Mouse (Mus musculus) kidney, postnatal 36 days (tissue): ENCODE results near the gene Mgme1.

Source experiments
- DNase-seq, 2 experiments: peaks; one replicate each; pipeline ENCODE4 v3.0.0; 2021 to 2022; ENCODE audit warnings: mixed read lengths in 2 of 2

The Mgme1 gene

DNA sequence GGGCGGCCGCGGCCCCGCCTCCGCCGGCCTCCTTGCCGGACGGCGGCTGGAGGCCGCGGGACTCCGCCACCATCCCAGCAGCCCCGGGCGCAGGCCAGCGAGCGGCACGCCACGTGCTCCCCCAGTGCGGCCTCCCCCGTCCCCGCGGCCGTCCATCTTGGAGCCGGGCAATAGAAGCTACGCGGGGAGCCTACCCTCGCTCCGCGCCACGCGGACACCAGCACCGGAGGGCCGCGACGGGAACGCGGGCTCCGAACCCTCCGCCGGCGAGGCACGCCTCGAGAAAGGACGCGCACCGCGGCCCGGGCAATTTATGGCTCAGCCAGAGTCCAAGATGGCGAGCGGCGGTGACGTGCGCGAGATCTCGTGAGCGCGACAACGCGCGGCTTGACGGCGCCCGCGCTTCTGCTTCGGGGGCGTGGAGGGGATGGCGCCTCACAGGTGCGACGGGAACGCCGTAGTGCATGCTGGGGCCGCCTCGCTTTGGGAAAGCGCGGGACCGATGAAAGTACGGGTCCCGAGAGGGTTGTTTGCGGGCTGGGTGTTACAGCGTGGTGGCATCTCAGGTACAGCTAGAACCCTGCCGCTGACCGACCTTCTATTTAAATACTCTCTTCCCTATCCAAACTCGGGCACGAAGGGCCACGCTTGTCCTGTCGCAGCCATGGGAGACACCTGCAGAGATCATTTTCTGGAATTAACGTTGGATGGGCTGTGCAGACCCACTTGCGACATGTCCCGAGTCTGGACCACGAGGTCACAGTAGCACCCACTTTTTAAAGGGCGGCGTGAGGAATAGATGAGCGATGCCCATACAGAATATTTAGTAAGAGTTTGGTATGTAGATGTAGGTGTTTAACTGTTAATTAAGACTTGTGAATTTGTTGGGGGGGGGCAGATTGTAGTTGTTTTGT lies at the start of gene Mgme1, which contains the start of gene Snx5:
Gene Mgme1 (plus strand): TSS at position 157 of the 914 bp plus-strand sequence.
Gene Snx5 (minus strand): TSS at position 400 of the 914 bp plus-strand sequence.
- peak; percentile 93 to 95 for DNase-seq

DNA sequence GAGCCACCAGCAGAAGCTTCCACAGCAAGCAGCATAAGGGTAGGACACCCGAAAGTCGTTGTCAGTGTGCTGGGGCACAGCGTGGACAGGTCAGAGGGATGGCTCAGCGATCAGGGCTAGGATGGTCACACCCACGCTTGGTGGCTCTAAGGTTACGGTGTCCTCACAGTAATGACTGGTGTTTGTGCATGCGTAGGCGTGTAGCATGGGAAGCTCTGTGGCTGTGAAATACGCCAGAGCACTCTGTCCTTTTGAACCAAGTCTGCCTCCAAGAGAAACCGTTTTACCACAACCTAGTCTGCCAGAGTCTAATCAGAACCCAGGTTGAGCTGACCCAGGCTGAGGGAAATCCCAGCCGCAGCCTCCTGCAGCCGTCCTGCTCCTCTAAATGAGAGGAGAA lies 46.1 kb upstream of the Mgme1 start:
- DNase-seq, result peak in 1 of 2 experiments; percentile 22

- no peak for DNase-seq
Observed at GRCm38 (mm10) chr2:144226906-144227586, 43.4 kb upstream of the Mgme1 start.

GRCm38 (mm10) chr2:144228521-144229346 lies 41.7 kb upstream of the Mgme1 start:
- no peak for DNase-seq

GRCm38 (mm10) chr2:144229647-144230046 lies 40.8 kb upstream of the Mgme1 start:
- no peak for DNase-seq

DNA sequence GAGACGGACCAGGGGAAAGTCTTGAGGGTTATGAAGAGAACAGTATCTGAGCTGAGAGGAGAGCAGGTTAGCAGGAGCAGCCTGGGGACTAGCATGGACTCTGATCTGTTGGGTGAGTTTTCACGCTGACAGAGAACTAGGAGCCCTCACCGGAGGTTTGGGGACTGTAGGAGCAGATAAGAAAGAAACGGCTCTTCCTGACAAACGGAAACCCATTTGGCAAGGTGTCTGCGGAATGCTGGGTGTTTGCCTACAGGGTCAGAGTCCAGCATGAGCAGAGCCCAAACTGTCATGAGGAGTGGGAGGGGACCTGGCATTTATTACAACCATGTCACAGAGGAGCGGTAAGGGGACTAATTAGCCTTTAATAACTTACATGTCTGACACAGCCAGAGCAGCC lies 40.0 kb upstream of the Mgme1 start:
- DNase-seq, result peak; percentile 65 to 68

DNA sequence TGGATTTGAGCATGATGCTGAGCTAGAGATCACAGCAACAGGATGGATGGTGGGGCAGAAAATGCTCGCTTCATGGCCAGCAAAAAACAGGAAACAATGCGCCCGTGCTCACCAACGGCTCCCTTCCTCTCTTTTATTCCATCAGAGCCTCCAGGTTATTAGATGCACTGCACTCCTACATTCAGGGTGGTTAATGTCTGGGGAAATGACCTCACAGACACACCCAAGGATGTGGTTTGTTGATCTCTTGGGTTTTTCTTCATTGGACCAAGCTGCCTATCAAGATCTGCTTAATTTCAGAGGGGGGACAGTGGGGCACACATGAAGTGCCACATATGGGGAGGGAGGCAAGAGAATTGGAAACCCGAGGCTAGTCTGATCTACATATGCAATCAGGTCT lies 39.3 kb upstream of the Mgme1 start:
- DNase-seq, result no peak

DNA sequence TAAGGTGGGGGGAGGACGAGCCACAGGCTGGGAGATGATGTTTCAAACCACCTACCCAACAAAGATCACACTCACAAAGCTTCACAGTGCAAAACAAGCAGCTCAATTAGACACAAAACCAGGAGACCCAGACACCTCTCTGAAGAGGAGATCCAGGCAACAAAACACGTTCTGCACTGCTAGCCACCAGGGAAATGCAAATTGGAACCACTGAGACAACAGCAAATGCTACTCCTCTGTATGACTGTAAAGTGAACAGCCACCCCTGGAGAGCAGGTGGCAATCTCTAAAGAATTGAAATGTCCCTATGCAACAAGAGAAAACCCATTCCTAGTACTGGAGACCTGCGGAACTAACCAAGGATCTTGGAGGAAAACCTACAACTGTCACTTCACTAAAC lies 36.9 kb upstream of the Mgme1 start:
- DNase-seq, result no peak

DNA sequence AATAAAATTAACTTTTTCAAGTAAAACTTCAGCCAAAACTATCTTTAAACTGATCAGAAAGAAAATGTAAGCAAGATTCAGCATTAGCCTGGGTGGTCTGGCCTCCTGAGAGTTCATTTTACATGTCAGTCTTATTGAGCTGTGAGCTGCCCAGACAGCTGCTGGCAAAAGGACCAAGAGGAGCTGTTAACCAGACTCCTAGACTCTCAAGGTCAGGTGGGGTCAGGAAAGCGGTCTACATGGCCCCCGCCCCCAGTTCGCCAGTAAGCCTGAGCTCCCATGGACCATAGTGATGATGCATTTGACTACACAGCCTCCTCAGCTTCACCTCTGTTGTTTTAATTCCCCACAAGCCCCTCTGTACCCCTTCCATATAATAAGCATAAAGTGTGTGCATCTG lies 34.7 kb upstream of the Mgme1 start:
- DNase-seq, result no peak

DNA sequence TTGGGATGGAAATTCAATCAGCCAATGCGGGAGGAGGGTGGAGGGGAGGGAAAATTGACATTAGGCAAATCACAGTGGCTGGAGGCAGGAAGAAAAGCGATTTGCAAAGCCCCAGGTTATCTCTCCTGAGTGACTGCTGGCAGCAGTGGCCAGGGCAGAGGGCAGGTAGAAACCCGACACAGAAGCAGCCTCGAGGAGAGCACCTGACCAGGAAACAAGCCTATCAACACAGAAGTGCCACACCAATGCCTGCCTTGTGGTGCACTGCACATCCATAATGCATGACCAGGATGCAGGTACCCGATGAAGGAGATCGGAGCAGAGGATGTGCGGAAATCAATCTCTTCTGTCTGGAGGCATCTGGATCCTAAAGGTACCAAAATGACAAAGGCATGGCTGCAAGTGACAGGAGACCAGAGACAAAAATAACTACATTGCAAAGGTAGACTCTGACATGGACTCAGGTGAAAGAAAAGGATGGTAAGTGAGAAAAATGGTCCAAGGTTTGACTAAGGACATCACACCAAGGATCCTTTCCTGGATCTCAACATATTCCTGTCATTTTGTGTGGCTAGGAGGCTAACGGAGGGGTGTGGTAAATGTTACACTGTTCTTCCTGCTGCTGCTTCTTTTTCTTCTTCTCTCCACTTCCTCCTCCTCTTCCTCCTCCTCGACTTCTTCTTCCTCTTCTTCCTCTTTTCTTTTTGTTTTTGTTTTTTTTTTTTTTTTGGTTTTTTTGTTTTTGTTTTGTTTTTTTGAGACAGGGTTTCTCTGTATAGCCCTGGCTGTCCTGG lies 33.5 kb upstream of the Mgme1 start:
- DNase-seq, result no peak

DNA sequence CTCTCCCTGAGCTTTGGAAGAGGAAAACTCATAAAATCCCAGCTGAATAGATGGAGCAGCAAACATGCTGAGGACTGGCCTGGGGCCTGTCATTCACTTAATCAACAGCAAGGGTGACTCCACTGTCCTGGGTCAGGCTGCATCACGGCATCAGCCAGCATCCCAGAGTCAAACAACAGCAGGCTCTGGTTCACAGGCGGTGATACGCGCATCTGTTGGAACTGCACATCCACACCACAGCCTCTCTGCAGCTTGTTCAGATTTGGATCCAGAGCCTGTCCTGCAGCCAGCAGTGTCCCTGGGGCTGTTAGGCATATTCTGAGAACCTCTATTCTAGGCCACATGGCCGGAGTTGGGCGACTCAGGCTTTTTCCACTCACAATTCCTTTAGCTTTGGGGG lies 32.1 kb upstream of the Mgme1 start:
- DNase-seq, result peak in 1 of 2 experiments; percentile 24

DNA sequence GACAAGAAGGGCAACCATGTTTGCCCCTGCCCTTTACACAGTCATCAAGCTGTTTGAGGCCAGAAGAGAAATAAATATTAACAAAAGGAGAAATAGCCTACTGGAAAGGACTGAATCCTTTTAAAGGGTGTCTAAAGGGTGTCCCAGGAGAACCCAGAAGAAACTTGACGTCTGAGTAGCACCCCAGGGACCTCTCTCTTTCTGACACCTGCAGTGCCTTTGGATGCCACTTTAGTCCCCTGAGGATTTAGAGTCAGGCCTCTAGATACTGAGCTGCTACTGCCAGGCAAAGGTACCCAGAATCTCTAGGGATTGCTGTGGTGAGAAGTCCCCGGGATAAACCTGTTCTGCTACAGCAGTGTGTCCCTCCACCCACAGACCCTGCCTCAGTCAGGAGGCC lies 31.1 kb upstream of the Mgme1 start:
- DNase-seq, result no peak

DNA sequence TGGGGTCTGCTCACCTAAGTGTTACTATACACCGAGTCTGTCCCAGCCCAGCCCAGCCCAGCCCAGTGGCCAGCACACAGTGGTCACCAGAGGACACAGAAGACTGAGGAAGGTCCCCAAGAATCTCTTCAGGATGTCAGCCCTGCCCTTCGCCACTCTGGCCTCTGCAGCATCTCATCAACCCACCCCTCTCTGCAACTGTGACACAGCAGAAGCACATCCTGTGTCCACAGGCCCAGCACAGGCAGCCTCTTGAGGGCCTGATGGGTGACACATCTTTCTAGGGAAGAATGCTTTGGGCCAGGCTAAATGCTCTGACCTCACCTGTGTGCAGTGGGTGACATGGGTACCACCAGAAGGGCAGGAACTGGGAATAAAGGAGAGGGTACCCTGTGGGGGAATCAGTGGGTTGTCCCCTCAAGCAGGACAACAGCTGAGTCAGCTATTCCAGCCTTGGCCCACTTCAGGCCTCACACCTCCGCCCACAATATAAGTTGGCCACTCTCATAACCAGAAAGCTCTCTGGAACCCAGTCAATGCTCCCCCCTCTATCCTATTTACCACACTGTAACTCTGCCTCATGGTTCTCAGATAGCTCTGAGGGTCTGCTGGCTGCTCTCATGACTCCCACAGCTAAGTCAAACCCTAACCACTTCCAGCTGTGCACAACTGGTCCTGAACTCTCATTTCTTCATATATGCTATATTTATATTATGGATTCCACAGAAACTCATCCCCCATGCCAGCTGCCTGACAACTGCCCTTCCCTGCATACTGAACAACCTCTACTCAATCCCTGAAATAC lies 30.2 kb upstream of the Mgme1 start:
- DNase-seq, result no peak

DNA sequence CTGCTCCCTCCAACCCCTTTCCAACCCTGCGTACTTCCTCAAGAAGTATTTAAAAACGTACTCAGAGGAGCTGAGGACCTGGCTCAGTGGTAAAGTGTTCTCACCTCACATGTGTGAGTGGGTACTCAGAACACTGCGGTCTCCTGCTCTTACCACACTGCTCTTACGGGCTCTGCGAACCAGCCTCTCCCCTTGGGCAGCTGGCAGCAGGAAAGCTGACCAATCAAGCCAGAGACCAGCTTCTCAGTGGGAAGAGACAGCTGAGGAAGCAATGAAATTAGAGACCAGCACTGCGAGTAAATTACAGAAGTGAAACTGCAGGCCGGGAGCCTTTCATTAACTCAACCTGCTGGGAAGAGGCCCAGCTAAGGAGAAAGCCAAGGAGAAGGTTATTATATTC lies 25.0 kb upstream of the Mgme1 start:
- no peak for DNase-seq

- no peak for DNase-seq
Observed at GRCm38 (mm10) chr2:144246270-144246669, 24.2 kb upstream of the Mgme1 start.

DNA sequence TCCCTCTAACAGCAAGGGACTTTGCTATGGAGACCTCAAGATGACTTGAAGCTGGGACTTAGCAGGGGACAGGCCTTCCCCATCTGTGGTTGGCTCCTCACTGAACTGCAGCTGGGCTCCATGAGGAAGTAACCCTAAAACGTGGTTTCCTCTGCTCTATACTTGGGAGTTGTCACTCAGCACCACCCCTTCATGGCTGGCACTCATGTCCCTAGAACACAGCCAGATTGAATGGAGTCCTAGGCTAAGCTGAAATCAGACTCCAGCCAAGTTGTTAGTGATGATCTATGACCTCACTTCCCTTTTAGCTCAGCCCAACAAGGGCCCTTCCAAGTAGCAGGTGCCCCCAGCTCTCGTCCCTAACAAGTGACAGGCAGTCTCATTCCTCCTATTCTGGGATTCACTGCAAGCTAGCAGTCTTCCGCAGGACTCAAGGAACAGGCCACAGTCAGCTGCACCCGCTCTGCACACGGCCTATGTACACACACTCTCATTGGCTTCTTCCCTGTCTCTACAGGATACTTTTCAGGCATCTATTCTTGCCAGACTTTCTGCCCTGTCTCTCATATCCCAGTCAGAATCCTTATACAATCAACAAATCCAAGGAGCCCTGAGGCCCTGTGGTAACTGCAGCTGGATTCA lies 23.0 kb upstream of the Mgme1 start:
- DNase-seq, result no peak

GRCm38 (mm10) chr2:144248613-144249376 lies 21.7 kb upstream of the Mgme1 start:
- no peak for DNase-seq

DNA sequence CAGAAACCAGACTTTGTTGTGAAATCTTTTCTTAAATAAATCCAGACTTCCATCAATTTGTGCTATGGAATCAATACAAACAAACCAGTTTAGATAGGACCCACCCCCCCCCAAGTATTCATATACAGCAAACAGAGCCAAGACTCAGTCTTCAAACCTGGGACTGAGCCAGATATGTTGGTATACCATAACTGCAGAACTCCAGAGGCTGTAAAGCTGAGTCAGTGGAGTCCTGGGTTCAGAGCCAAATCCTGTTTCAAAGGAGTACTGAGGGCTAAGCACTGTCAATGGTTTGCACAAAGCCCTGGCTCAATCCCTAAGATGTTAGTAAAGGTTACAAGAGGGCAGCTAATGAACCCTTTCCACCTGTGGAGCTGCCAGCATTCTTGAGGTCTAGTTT lies 20.4 kb upstream of the Mgme1 start:
- no peak for DNase-seq

DNA sequence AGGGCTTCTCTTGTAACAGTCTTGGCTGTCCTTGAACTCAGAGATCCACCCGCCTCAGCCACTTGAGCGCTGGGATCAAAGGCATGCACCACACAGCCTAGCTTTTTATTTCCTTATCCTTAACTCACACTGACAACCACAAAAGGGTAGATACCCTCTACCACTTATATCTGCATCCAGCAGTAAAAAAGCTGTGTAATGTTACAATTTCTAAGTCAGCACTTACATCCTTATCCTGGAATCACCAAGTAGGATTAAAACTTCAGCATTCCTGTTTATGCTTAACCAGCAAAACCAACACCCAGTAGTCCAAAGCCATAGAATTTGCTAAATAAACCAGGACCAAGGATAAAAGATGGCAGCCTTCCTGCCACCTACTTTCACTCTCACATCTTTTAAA lies 7.6 kb upstream of the Mgme1 start:
- no peak for DNase-seq
